23 mouse cellular contexts compared by ENCODE assay signal in the genomic region with DNA sequence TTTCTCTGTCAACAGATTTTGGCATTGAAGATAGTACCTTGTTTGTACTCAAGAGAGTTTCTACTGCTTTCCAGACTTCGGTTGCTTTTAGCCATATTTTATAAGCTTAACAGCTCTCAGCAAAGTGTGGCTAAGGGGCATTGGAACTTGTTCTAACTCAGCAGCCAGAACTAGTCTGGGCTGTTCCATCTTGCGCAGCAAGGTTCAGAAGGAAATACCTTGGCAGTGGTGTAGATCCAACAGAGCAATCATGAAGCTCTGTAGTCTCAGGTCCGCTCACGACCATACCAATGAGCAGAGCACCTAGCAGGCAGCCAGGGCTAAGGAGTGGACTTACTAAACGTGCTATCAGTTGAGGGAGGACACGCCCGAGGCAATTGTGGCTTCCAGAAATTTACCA. TPM values are rescaled to one million over a fixed set of nuclear protein-coding genes. Genes with fewer than 3 reads are reported as not detected.
DNase-seq lines count a peak whose midpoint lies in the region.
"Had no signal": no experiment of that assay in that cellular context is flagged by ENCODE, and none has a peak within 500 bp of the region (broad histone marks: within the 10 kb centered on the region; RNA-seq: fewer than 3 reads in every experiment).

No protein-coding gene starts in this region.

- peak; percentile 75 for DNase-seq in heart, adult 11 months
- no peak for DNase-seq in heart, adult 8-10 months (ENCODE audit: low spot score)
- peak; percentile 33 for DNase-seq in urinary bladder, postnatal 25 days (ENCODE audit: low spot score)
- DNase-seq in urinary bladder, postnatal 4 days (ENCODE audit: low spot score in 2 of 2) = no peak
- DNase-seq in adipocyte (ENCODE audit: low spot score) = peak; percentile 46
- DNase-seq in gonadal fat pad, adult 2 months (ENCODE audit: low read depth) = peak; percentile 85
- DNase-seq in left cerebral cortex, adult 11 months (ENCODE audit: low spot score) = no peak
- DNase-seq: adrenal gland, adult 2 months; adrenal gland, postnatal 10 days; adrenal gland, postnatal 25 days; B cell, adult 2 months; cerebellum, adult 11 months; cerebellum, adult 18-20 months; cerebellum, adult 8-10 months; cerebellum, adult 9-11 months; cerebellum, postnatal 14 days; cerebellum, postnatal 36 days; embryo, embryonic 11 days had no signal

RNA-seq across cellular contexts. Expression of gene Osmr, which starts 15.0 kb away (rescaled TPM):
- 10 to 100 TPM in 1 of 4 experiments, 1 to 10 TPM in 3; 8.9 to 11.7 (median 9.3) TPM for total RNA-seq in heart, adult 8-10 months (2022)
- 11.1 and 14.4 TPM in 2 replicates for polyA plus RNA-seq in gonadal fat pad, adult 2 months (2012; rRNA removed)
- total RNA-seq: CH12.LX; common myeloid progenitor, adult 5-6 weeks had no signal
- polyA plus RNA-seq: CD4-positive, CD25-positive, alpha-beta regulatory T cell, adult 4 months; erythroblast, embryonic 14.5 days; G1E had no signal

Comparison
In these comparisons a context has a peak if more than half of its experiments do, and no peak if none do; other contexts are left out.
1. DNase-seq: peak in heart, adult 11 months (single experiment), urinary bladder, postnatal 25 days (single experiment), adipocyte (single experiment) and gonadal fat pad, adult 2 months (single experiment); none in heart, adult 8-10 months (single experiment), urinary bladder, postnatal 4 days (0 of 2) and left cerebral cortex, adult 11 months (single experiment).